Mouse (Mus musculus): ENCODE measurements around the gene Cct2. TPM values are rescaled to one million over a fixed set of nuclear protein-coding genes. Genes with fewer than 3 reads are reported as not detected.

Gene Cct2
- polyA plus RNA-seq, 1 experiment, result 84.6 TPM

- TF ChIP-seq POLR2A (IDR thresholded peaks at IDR 0.05; ENCODE audit: low read depth, low read length) (no peak), CTCF (conservative IDR thresholded peaks at IDR 0.05; ENCODE audit: insufficient read depth, insufficient read length, low read depth, low read length) (no peak)
- Histone ChIP-seq H3K27me3 (replicated peaks; ENCODE audit: control insufficient read depth, insufficient read depth, low read length) (no peaks in the 10 kb centered on the region), H3K27ac (ENCODE audit: insufficient read depth, low read depth, low read length) (no peak overlapping the region), H3K4me1 (ENCODE audit: control insufficient read depth, insufficient read depth, low read length) (no peaks in the 10 kb centered on the region), H3K4me3 (ENCODE audit: insufficient read depth, low read depth, low read length) (no peak overlapping the region), H3K36me3 (ENCODE audit: control insufficient read depth, insufficient read depth, low read length) (0 out of 2 replicates have a peak, but pooled peaks cover 3% of the 10 kb centered on the region)
- 63% methylated on average over 4 of the region's 4 CpGs for WGBS
- DNase-seq, result no peak
These were observed 17.7 kb upstream of the Cct2 start for GRCm38 (mm10) chr10:117081326-117081725.

DNA sequence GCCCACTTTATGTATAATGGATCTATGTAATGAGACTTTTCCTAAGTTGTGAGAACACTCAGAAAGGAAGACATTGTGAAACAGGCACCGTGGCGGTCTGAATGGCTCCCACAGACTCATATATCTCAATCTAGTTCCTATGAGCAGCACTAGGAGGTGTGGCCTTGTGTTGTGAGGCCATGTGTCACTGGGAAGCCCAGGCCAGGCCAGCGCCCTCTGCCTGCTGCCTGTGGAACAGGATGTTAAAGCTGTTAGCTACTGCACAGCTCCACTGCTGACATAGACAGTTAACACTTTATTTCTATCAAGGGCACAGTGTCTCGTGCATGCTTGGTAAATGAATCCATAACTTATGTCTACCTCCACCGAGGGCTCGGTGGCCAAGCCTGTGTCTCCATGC lies 14.7 kb upstream of the Cct2 start:
- peaks cover 5% of the 10 kb centered on the region; the same call in 1 of the 2 replicates for H3K36me3 ChIP-seq (ENCODE audit: control insufficient read depth, insufficient read depth, low read length)
- DNase-seq, result peak; percentile 47
- no peak for TF ChIP-seq POLR2A (IDR thresholded peaks at IDR 0.05; ENCODE audit: low read depth, low read length)
- TF ChIP-seq CTCF (conservative IDR thresholded peaks at IDR 0.05; ENCODE audit: insufficient read depth, insufficient read length, low read depth, low read length), result peak; percentile 69
- H3K4me1 ChIP-seq (ENCODE audit: control insufficient read depth, insufficient read depth, low read length), result no peaks in the 10 kb centered on the region
- no peak overlapping the region for H3K4me3 ChIP-seq (ENCODE audit: insufficient read depth, low read depth, low read length)
- WGBS, result 78% methylated on average over 6 of the region's 6 CpGs
- H3K27me3 ChIP-seq (replicated peaks; ENCODE audit: control insufficient read depth, insufficient read depth, low read length), result no peaks in the 10 kb centered on the region
- no peak overlapping the region for H3K27ac ChIP-seq (ENCODE audit: insufficient read depth, low read depth, low read length)

DNA sequence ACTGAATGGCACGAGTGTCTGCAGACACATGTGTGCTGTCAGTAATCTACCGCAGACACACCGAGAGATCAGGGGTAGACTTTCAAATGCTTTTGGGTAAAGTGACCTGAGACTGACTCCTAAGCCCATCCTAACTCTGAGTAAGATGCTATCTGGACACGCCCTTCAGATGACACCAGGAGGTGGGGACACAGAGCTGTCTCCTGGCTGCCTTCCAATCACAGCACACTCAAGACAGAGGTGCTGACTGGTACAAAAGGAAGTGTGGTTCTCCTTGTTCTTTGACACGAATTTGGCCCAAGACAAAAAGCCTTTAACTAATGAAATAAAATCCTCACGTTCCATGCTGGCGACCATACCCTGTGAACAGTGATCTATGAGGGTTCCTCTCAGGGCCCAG lies 9.6 kb upstream of the Cct2 start:
- no peak for DNase-seq
- Histone ChIP-seq H3K27ac (ENCODE audit: insufficient read depth, low read depth, low read length) (no peak overlapping the region), H3K36me3 (ENCODE audit: control insufficient read depth, insufficient read depth, low read length) (peaks cover 5% of the 10 kb centered on the region; the same call in 1 of the 2 replicates), H3K4me1 (ENCODE audit: control insufficient read depth, insufficient read depth, low read length) (no peaks in the 10 kb centered on the region), H3K4me3 (ENCODE audit: insufficient read depth, low read depth, low read length) (no peak overlapping the region), H3K27me3 (replicated peaks; ENCODE audit: control insufficient read depth, insufficient read depth, low read length) (no peaks in the 10 kb centered on the region)
- WGBS, result 73% methylated on average over 7 of the region's 7 CpGs
- no peak for TF ChIP-seq POLR2A (IDR thresholded peaks at IDR 0.05; ENCODE audit: low read depth, low read length)
- no peak for TF ChIP-seq CTCF (conservative IDR thresholded peaks at IDR 0.05; ENCODE audit: insufficient read depth, insufficient read length, low read depth, low read length)

DNA sequence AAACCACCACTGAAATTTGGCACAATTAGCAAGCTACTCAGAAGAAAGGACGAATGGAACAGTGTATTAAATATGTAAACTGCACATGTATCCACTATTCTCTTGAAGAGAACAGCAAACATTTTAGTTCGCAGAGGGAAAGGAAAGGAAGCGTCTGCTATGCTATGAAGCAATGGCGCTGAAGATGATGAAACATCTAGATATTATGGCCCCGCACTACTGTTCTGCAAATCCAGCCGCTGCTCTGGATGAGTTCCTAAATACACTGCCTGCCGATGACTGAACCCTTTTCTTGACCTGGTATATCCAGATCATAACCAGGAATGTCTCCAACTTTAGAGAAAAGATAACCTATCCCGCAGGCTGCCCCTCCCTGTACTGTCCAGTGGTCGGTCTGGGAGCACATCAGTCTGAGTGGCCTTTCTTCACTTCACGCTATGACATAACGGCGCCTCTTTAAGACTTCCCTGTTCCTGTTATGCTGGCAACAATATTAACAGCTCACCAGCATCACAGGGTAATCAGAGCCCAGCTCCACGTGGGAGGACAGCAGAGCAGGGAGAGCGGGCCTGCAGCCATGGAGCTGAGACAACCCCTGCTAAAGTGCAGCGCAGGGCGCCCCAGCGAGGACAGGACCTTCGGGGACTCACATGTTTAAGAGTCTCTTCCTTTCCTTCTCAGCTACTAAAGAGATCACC lies 8.7 kb upstream of the Cct2 start:
- 88% methylated on average over 18 of the region's 18 CpGs for WGBS
- Histone ChIP-seq H3K27me3 (replicated peaks; ENCODE audit: control insufficient read depth, insufficient read depth, low read length) (no peaks in the 10 kb centered on the region), H3K4me1 (ENCODE audit: control insufficient read depth, insufficient read depth, low read length) (no peaks in the 10 kb centered on the region), H3K27ac (ENCODE audit: insufficient read depth, low read depth, low read length) (no peak overlapping the region), H3K36me3 (ENCODE audit: control insufficient read depth, insufficient read depth, low read length) (peaks cover 5% of the 10 kb centered on the region; the same call in 1 of the 2 replicates), H3K4me3 (ENCODE audit: insufficient read depth, low read depth, low read length) (no peak overlapping the region)
- TF ChIP-seq CTCF (conservative IDR thresholded peaks at IDR 0.05; ENCODE audit: insufficient read depth, insufficient read length, low read depth, low read length), result no peak
- TF ChIP-seq POLR2A (IDR thresholded peaks at IDR 0.05; ENCODE audit: low read depth, low read length), result no peak
- no peak for DNase-seq

GRCm38 (mm10) chr10:117069109-117069508 lies 5.5 kb upstream of the Cct2 start:
- no peak for DNase-seq
- H3K27ac ChIP-seq (ENCODE audit: insufficient read depth, low read depth, low read length), result no peak overlapping the region
- WGBS, result over 99% methylated on average over 3 of the region's 3 CpGs

DNA sequence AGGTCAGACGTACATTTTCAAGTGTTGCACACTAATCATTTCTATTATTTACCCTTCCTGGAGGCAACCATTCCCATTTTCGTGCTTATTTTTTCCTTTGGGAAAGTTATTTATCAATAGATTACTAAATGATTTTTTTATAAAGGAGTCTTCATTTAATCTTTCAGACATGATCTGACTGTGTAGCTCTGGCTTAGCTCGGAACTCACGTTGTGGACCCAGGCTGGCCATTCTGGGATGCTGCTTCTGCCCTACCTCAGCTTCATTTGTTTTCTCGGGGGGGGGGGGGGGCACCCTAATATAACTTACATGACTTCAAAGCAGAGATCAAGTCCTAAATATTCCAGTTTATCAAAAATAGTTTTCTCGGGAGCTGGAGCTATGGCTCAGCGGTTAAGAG lies 462 bp upstream of the Cct2 start:
- Histone ChIP-seq H3K4me1 (ENCODE audit: control insufficient read depth, insufficient read depth, low read length) (peaks cover 3% of the 10 kb centered on the region; the same call in 1 of the 2 replicates), H3K36me3 (ENCODE audit: control insufficient read depth, insufficient read depth, low read length) (peaks cover 7% of the 10 kb centered on the region), H3K27me3 (replicated peaks; ENCODE audit: control insufficient read depth, insufficient read depth, low read length) (no peaks in the 10 kb centered on the region), H3K4me3 (ENCODE audit: insufficient read depth, low read depth, low read length) (peak overlapping the region; percentile 28), H3K27ac (ENCODE audit: insufficient read depth, low read depth, low read length) (no peak overlapping the region; the same call in 1 of the 2 replicates)
- WGBS, result 5% methylated on average over 7 of the region's 7 CpGs
- no peak for TF ChIP-seq CTCF (conservative IDR thresholded peaks at IDR 0.05; ENCODE audit: insufficient read depth, insufficient read length, low read depth, low read length)
- TF ChIP-seq POLR2A (IDR thresholded peaks at IDR 0.05; ENCODE audit: low read depth, low read length), result no peak
- DNase-seq, result no peak

More at GRCm38 (mm10) chr10:117069109-117069508, 5.5 kb upstream of the Cct2 start:
- no peaks in the 10 kb centered on the region for H3K27me3 ChIP-seq (replicated peaks; ENCODE audit: control insufficient read depth, insufficient read depth, low read length)
- H3K4me3 ChIP-seq (ENCODE audit: insufficient read depth, low read depth, low read length), result no peak overlapping the region
- TF ChIP-seq POLR2A (IDR thresholded peaks at IDR 0.05; ENCODE audit: low read depth, low read length) (no peak), CTCF (conservative IDR thresholded peaks at IDR 0.05; ENCODE audit: insufficient read depth, insufficient read length, low read depth, low read length) (no peak)
- no peaks in the 10 kb centered on the region for H3K4me1 ChIP-seq (ENCODE audit: control insufficient read depth, insufficient read depth, low read length)
- peaks cover 2% of the 10 kb centered on the region; the same call in 1 of the 2 replicates for H3K36me3 ChIP-seq (ENCODE audit: control insufficient read depth, insufficient read depth, low read length)

GRCm38 (mm10) chr10:117062894-117063253 lies 740 bp downstream of the Cct2 start:
- Histone ChIP-seq H3K4me3 (ENCODE audit: insufficient read depth, low read depth, low read length) (peak overlapping the region; percentile 92), H3K4me1 (ENCODE audit: control insufficient read depth, insufficient read depth, low read length) (peaks cover 3% of the 10 kb centered on the region; the same call in 1 of the 2 replicates), H3K27me3 (replicated peaks; ENCODE audit: control insufficient read depth, insufficient read depth, low read length) (no peaks in the 10 kb centered on the region), H3K36me3 (ENCODE audit: control insufficient read depth, insufficient read depth, low read length) (peaks cover 9% of the 10 kb centered on the region), H3K27ac (ENCODE audit: insufficient read depth, low read depth, low read length) (no peak overlapping the region)
- 4% methylated on average over 15 of the region's 15 CpGs for WGBS
- TF ChIP-seq POLR2A (IDR thresholded peaks at IDR 0.05; ENCODE audit: low read depth, low read length) (no peak), CTCF (conservative IDR thresholded peaks at IDR 0.05; ENCODE audit: insufficient read depth, insufficient read length, low read depth, low read length) (no peak)
- no peak for DNase-seq
